Comparison of ENCODE assay signal across 14 mouse cellular contexts in the genomic region with DNA sequence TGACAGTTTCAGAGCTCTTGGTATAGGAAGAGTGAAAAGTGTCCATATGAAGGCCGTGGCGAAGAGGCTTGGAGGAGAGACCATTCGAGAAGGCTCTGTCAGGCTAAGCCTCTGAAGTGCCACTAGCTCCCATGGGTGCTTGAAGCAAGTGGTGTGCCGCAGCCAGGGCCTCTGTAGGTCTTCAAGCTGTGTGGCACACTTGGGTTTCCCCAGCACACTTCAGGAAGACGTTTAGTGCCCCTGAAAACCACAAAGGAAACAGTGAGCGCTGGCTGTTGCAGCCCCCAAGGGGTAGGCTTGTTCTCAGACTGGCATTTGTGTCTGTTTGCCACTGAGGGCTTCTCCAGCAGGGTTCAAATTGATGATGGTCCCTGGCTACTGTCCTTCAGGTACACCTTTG.
"Had no signal": no experiment of that assay in that cellular context is flagged by ENCODE, and none has a peak within 500 bp of the region (broad histone marks: within the 10 kb centered on the region; RNA-seq: fewer than 3 reads in every experiment).

No protein-coding gene starts in this region.

- DNase-seq: kidney, adult 8-10 months; kidney, postnatal 25 days; layer of hippocampus, adult 9-11 months; layer of hippocampus, postnatal 36 days; lung, adult 18-20 months; lung, postnatal 36 days; right cerebral cortex, postnatal 14 days had no signal

- H3K9me3 ChIP-seq: limb, embryonic 12.5 days; midbrain, embryonic 12.5 days; neural tube, embryonic 13.5 days; stomach, embryonic 15.5 days had no signal

- H3K4me2 ChIP-seq: limb, embryonic 12.5 days; midbrain, embryonic 12.5 days; neural tube, embryonic 13.5 days; stomach, embryonic 15.5 days had no signal

- H3K4me3 ChIP-seq: limb, embryonic 12.5 days; midbrain, embryonic 12.5 days; neural tube, embryonic 13.5 days; stomach, embryonic 15.5 days had no signal

- ATAC-seq: intestine, postnatal 0 days; midbrain, embryonic 16.5 days had no signal

- H3K27me3 ChIP-seq: limb, embryonic 12.5 days; midbrain, embryonic 12.5 days; neural tube, embryonic 13.5 days; stomach, embryonic 15.5 days had no signal

- H3K36me3 ChIP-seq: limb, embryonic 12.5 days; midbrain, embryonic 12.5 days; neural tube, embryonic 13.5 days; stomach, embryonic 15.5 days had no signal

- H3K9ac ChIP-seq: limb, embryonic 12.5 days; liver, embryonic 14.5 days; midbrain, embryonic 12.5 days; neural tube, embryonic 13.5 days; stomach, embryonic 15.5 days had no signal

- H3K4me1 ChIP-seq: stomach, embryonic 15.5 days had no signal

- H3K27ac ChIP-seq: limb, embryonic 12.5 days; liver, embryonic 14.5 days; stomach, embryonic 15.5 days had no signal
